Comparison of ENCODE assay signal across 11 mouse cellular contexts in the genomic region with DNA sequence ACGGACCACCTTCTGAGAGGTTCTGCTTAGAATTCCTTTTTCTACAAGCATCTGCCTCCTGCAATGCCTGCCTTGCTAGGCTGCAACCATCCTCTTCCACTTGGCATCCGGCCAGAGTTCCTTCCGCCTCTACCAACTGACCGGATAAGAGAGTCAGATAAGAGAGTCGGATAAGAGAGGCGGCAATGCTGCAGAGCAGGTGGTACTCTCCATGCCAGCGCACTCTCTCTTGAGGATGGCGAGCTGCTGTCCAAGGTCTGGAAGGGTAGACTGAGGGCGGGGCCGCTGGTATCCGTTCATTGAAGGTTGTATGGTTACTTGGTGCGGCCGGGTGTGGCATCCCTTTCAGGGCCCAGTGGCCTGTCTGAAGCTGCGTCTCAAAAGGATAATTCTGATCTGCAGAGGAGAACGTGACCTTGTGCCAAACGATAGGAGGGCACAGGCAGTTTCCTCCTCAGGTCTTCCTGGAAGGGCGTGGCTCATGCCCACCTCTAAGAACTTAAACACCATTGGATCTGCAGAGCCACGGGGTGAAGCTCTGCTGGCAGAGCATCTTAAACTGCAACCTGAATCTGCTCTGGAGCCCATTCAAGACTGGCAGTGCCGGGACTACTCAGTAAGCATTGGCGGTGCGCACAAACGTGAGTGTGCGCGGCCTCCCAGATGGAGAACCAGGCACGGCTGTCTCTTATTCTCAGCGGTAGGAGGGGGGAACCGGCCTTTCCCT. TPM values are rescaled to one million over a fixed set of nuclear protein-coding genes. Genes with fewer than 3 reads are reported as not detected.
DNase-seq lines count a peak whose midpoint lies in the region; ATAC-seq lines count a peak whose summit lies in the region.
"Had no signal": no experiment of that assay in that cellular context is flagged by ENCODE, and none has a peak within 500 bp of the region (broad histone marks: within the 10 kb centered on the region; RNA-seq: fewer than 3 reads in every experiment).

No protein-coding gene starts in this region.

- DNase-seq in heart, adult 8-10 months (ENCODE audit: low spot score), result no peak
- DNase-seq in ES-CJ7 (ENCODE audit: low read depth, low spot score), result peak; percentile 47
- peak; percentile 56 to 74 for DNase-seq in cerebellum, postnatal 14 days
- DNase-seq in left cerebral cortex, postnatal 25 days (ENCODE audit: low spot score in 2 of 2), result no peak
- DNase-seq in ovary, postnatal 36 days (ENCODE audit: low spot score), result no peak
- DNase-seq in spleen, postnatal 4 days (ENCODE audit: low spot score in 2 of 2), result no peak

- H3K9me3 ChIP-seq in heart, embryonic 12.5 days (replicated peaks), result no peaks in the 10 kb centered on the region
- H3K9me3 ChIP-seq: embryonic facial prominence, embryonic 15.5 days; liver, embryonic 15.5 days had no signal

- H3K4me2 ChIP-seq in heart, embryonic 12.5 days, result peak overlapping the region; percentile 27
- H3K4me2 ChIP-seq: embryonic facial prominence, embryonic 15.5 days; liver, embryonic 15.5 days had no signal

- H3K4me1 ChIP-seq in heart, embryonic 12.5 days (replicated peaks), result peaks cover 30% of the 10 kb centered on the region
- H3K4me1 ChIP-seq: embryonic facial prominence, embryonic 15.5 days had no signal

- H3K4me3 ChIP-seq in heart, embryonic 12.5 days, result no peak overlapping the region
- H3K4me3 ChIP-seq: embryonic facial prominence, embryonic 15.5 days; liver, embryonic 15.5 days had no signal

- no peak overlapping the region for H3K9ac ChIP-seq in heart, embryonic 12.5 days
- H3K9ac ChIP-seq: embryonic facial prominence, embryonic 15.5 days; liver, embryonic 15.5 days had no signal

- no peaks in the 10 kb centered on the region for H3K36me3 ChIP-seq in heart, embryonic 12.5 days
- H3K36me3 ChIP-seq: embryonic facial prominence, embryonic 15.5 days; liver, embryonic 15.5 days had no signal

- intact Hi-C loops in left cerebral cortex, postnatal 25 days (cut with DNase I), result no loop called here

- 37% methylated on average over 27 of the region's 27 CpGs for WGBS in heart, embryonic 12.5 days

- H3K27me3 ChIP-seq in heart, embryonic 12.5 days (replicated peaks), result peaks cover 23% of the 10 kb centered on the region

- no peak overlapping the region for H3K27ac ChIP-seq in heart, embryonic 12.5 days (ENCODE audit: poor library complexity, severe bottlenecking)
- H3K27ac ChIP-seq: embryonic facial prominence, embryonic 15.5 days; liver, embryonic 15.5 days had no signal

- 0 out of 2 replicates have a peak, but pooled peaks have one; percentile 33 for ATAC-seq in heart, embryonic 12.5 days (ENCODE audit: insufficient number of reproducible peaks, low FRiP score)
- ATAC-seq in megakaryocyte, adult 5-6 weeks (ENCODE audit: poor library complexity, severe bottlenecking), result peak; percentile 52
- ATAC-seq: Patski had no signal

RNA-seq across cellular contexts. Expression of a gene that starts 13.7 kb away (rescaled TPM):
- 14.2 and 15.5 TPM in 2 replicates for polyA plus RNA-seq in heart, embryonic 12.5 days (2016; fragmentation: Nextera tagmentation; extraction: Ambion mirVana)
- total RNA-seq in heart, adult 8-10 months (2022), result 100 to 1,000 TPM; 197 to 218 (median 209) TPM
- 0.36 and 1.1 TPM in 2 replicates for total RNA-seq in megakaryocyte, adult 5-6 weeks (2015)
- 0.94 and 1.7 TPM in 2 replicates for total RNA-seq in megakaryocyte, adult 5-6 weeks (2017)
- total RNA-seq in left cerebral cortex, postnatal 25 days (2021), result 10 to 100 TPM; 19.3 to 20.3 TPM

RNA-seq across cellular contexts. Expression of a gene that starts 20.4 kb away (rescaled TPM):
- 0.19 and 0.63 TPM in 2 replicates for polyA plus RNA-seq in heart, embryonic 12.5 days (2016; fragmentation: Nextera tagmentation; extraction: Ambion mirVana)
- not detected for total RNA-seq in heart, adult 8-10 months (2022)
- total RNA-seq in megakaryocyte, adult 5-6 weeks (2015), result not detected in 2 replicates
- not detected in 2 replicates for total RNA-seq in megakaryocyte, adult 5-6 weeks (2017)
- total RNA-seq in left cerebral cortex, postnatal 25 days (2021), result 10 to 100 TPM; 68.8 to 77.1 TPM

RNA-seq across cellular contexts. Expression of a gene that starts 33.4 kb away (rescaled TPM):
- polyA plus RNA-seq in heart, embryonic 12.5 days (2016; fragmentation: Nextera tagmentation; extraction: Ambion mirVana), result not detected in 2 replicates
- not detected for total RNA-seq in heart, adult 8-10 months (2022)
- total RNA-seq in megakaryocyte, adult 5-6 weeks (2015), result not detected in 2 replicates
- total RNA-seq in megakaryocyte, adult 5-6 weeks (2017), result not detected in 2 replicates
- total RNA-seq in left cerebral cortex, postnatal 25 days (2021), result not detected
- polyA plus RNA-seq: liver, embryonic 15.5 days; Patski had no signal

RNA-seq across cellular contexts. Expression of a gene that starts 34.2 kb away (rescaled TPM):
- polyA plus RNA-seq in heart, embryonic 12.5 days (2016; fragmentation: Nextera tagmentation; extraction: Ambion mirVana), result 55.3 and 57.2 TPM in 2 replicates
- 10 to 100 TPM; 19.4 to 21.8 (median 20.3) TPM for total RNA-seq in heart, adult 8-10 months (2022)
- 85.9 and 98.4 TPM in 2 replicates for total RNA-seq in megakaryocyte, adult 5-6 weeks (2015)
- 93.7 and 107 TPM in 2 replicates for total RNA-seq in megakaryocyte, adult 5-6 weeks (2017)
- 10 to 100 TPM; 22.9 to 24.6 TPM for total RNA-seq in left cerebral cortex, postnatal 25 days (2021)

RNA-seq across cellular contexts. Expression of a gene that starts 47.9 kb away (rescaled TPM):
- 0.17 and 0.18 TPM in 2 replicates for polyA plus RNA-seq in heart, embryonic 12.5 days (2016; fragmentation: Nextera tagmentation; extraction: Ambion mirVana)
- total RNA-seq in heart, adult 8-10 months (2022), result not detected
- total RNA-seq in megakaryocyte, adult 5-6 weeks (2015), result not detected in 2 replicates
- not detected in 2 replicates for total RNA-seq in megakaryocyte, adult 5-6 weeks (2017)
- not detected for total RNA-seq in left cerebral cortex, postnatal 25 days (2021)
- polyA plus RNA-seq: embryonic facial prominence, embryonic 15.5 days had no signal

Comparison
In these comparisons a context has a peak if more than half of its experiments do, and no peak if none do; other contexts are left out.
1. DNase-seq: peak in ES-CJ7 (single experiment) and cerebellum, postnatal 14 days (2 of 2); none in heart, adult 8-10 months (single experiment), left cerebral cortex, postnatal 25 days (0 of 2), ovary, postnatal 36 days (single experiment) and spleen, postnatal 4 days (0 of 2).
2. RNA of a gene that starts 13.7 kb away (total RNA-seq): 197 to 218 TPM in heart, adult 8-10 months; 19.3 to 20.3 TPM in left cerebral cortex, postnatal 25 days and 0.36 to 1.7 TPM in megakaryocyte, adult 5-6 weeks; every median in the first group is over 4 times any median in the second.
3. RNA of a gene that starts 20.4 kb away (total RNA-seq): 68.8 to 77.1 TPM in left cerebral cortex, postnatal 25 days; not detected in heart, adult 8-10 months and not detected in megakaryocyte, adult 5-6 weeks; every median in the first group is over 10 times any median in the second.